Mouse (Mus musculus) cerebellum, postnatal 4 days (tissue): ENCODE measurements around the gene Mamstr.
"Not testable (repeated sequence)": the region's sequence is repeated elsewhere in the genome, so short reads cannot be mapped to it uniquely, and the experiment has no call there.

Experiments used
- DNase-seq, 2 experiments: peaks; one replicate each; pipeline ENCODE4 v3.0.0; 2022; ENCODE audit warnings: low spot score in 2 of 2, mixed read lengths in 1 of 2

The Mamstr gene

GRCm38 (mm10) chr7:45649351-45649750 lies 9.6 kb downstream of the Mamstr start:
- no peak for DNase-seq

- not testable (repeated sequence) for DNase-seq
Measured at GRCm38 (mm10) chr7:45650484-45650883, 10.7 kb downstream of the Mamstr start.

- DNase-seq, result no peak
Measured at GRCm38 (mm10) chr7:45654424-45655047, 14.8 kb downstream of the Mamstr start.

- no peak for DNase-seq
Measured at GRCm38 (mm10) chr7:45660746-45661478, 21.1 kb downstream of the Mamstr start.

DNA sequence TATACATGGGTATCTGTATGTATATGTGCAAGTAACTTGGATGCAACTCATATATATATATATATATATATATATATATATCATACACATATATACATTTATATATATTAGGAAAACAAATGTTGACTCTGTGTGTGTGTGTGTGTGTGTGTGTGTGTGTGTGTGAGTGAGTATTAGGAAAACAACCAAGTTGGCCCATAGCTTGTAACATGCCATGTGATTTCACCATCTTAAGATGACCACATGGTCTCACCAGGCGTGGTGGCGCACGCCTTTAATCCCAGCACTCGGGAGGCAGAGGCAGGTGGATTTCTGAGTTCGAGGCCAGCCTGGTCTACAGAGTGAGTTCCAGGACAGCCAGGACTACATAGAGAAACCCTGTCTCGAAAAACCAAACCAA lies 21.9 kb downstream of the Mamstr start:
- DNase-seq, result not testable (repeated sequence)

- no peak for DNase-seq
Measured at GRCm38 (mm10) chr7:45665303-45666138, 25.7 kb downstream of the Mamstr start.

- DNase-seq, result no peak
Measured at GRCm38 (mm10) chr7:45666161-45666560, 26.4 kb downstream of the Mamstr start, which contains the start of gene Fut2. Gene Fut2 (minus strand): TSS chr7:45666394.

GRCm38 (mm10) chr7:45667761-45668160 lies 28.0 kb downstream of the Mamstr start:
- no peak for DNase-seq

DNA sequence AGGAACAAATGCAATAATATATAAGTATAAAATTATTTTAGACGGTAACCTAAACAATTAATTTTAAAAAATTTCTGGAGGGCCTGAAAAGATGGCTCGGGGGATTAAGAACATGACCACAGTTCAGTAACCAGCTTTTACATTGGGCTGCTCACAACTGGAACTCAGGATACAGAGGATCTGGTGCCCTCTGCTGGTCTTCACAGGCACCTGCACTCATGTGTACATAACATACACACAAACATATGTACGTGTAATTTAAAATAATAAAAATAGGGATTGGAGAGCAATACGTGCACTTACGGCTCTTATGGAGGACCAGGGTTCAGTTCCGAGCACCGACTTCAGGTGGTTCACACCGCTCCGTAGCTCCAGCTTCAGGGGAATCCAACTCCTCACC lies 29.1 kb downstream of the Mamstr start:
- DNase-seq, result no peak

DNA sequence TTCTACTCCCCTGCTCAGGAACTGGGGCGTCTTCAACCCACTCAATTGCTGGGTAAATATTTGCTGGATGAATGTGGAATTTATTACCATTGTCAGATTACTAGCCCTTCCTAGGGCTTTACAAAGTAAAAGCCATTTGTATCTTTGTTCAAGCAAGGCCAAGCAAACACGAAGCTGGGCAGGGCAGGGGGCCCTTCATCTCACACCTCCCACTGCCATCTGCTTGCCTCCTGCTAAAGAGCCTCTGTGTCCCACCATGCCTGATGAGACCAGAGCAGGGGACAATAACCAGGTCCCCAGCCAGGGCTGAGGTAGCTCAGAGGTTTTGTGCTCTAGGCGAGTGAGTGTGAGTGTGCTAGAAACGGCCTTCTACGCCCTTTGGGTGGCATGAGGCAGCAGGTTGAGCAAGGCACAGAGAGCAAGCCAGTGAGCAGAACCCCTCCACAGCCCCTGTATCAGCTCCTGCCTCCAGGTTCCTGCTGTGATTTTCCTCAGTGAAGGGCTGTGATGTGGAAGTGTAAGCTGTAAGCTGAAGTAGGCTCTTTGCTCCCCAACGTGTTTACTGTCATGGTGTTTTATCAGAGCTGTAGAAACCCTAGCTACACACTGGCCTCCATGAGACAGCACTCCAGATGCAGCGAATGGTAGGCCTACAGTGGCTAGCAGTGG lies 38.0 kb downstream of the Mamstr start:
- no peak for DNase-seq

- DNase-seq, result no peak
Measured at GRCm38 (mm10) chr7:45678513-45678912, 38.7 kb downstream of the Mamstr start.

DNA sequence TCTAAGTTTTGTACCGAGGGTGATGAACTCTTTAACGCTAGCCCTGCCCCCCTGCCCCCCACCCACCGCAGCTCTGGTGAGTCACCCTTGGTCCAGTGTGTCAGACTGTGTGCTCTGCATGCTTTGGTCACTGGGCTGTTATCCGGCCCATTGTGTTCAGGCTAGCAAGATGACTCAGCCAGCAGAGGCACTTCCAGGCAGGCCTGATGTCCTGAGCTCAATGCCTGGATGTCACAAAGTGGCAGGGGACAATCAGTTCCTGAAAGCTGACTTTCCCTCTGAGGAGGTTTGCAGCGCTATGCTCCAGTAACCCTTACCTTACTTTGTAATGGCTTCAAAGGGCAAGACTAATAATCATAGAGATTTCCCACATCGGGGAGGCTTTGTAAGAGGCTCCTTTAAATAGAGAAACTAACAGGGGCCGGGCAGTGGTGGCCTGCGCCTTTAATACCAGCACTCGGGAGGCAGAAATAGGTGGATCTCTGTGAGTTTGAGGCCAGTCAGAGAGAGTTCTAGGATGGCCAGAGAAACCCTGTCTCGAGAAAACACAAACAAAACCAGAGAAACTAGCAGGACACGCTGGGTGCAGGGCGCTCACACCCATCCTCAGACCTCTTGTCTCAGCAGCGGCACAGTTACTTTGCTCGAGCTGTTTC lies 40.3 kb downstream of the Mamstr start:
- no peak for DNase-seq

GRCm38 (mm10) chr7:45681046-45681736 lies 41.4 kb downstream of the Mamstr start:
- no peak for DNase-seq

DNA sequence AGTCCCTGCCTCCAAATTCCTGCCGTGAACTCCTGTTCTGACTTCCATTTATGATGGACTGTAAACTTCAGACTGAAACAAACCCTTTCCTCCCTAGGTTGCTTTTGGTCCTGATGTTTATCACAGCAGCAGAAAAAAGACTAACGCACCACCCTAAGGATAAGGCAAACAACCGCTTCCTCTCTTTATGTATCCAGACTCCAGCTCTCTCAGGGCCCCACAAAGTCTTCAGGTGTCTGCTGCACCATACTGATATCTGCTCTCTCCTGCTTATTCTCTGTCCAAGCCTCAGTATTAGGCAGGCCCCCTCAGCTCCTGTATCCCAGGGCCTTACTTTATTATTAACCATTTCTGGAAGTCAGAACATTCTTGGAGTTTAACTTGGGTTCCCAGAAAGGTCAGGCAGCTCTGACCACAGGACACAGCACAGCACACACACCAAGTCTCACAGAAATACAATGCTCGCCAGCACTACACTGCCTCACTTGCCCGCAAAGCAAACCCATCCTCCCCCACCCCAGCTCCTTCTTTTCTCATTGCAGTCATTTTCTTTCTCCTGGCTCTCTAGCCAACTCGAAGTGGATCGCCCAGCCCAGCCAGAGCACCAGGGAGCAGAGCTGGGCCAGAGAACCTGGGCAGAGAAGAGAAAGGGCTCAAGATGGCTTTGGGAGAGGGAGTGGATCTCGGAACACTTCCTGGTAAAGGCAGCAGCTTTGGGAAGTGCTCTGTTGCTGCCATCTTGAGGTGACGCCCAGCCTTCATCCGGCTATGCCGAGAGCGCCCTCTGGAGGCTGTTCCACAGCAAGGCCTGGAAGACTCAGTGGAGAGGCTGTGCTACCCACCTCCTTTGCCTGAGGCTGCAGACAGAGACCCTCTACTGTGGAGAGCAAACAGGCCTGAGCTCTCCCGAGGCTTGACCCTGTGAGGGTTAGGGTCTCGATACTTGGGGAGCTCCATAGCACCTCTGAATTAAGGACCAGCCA lies 42.7 kb downstream of the Mamstr start:
- peak; percentile 86 to 94 for DNase-seq

DNA sequence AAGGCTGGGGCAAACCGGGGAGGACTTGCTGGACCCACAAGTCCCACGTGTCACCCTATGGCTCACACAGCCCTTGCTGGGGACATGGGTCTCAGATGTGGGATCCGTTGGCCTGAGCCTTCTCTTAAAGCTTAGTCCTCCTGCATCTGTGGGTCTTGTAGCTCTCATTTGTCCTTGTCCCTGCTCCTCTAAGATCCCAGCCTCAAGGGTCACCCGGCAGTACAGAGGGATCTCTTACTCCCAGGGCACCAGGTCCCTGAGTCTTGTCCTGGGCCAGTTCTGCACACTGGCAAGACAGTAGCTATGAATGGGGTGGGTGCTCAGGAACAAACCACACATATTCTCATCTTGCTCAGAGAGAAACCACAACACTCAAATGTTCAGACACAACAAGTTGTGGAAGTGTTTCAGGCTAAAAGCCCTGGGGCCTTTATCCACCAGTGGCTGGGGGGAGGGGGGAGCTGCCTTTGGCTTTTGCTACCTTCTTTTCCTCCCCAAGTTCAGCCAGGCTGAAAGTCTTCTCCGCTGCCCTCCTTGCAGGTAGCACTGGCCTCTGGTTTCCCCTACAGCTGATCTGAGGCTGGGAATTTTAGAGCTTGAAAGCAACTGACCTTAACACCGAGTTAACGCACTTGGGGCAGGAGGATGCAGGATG lies 43.7 kb downstream of the Mamstr start, which contains the start of gene Ntn5:
Gene Ntn5, plus strand, starts transcription at position 627 of the 655 bp plus-strand sequence.
- no peak for DNase-seq

- DNase-seq, result no peak
Measured at GRCm38 (mm10) chr7:45685811-45686210, 46.0 kb downstream of the Mamstr start.

DNA sequence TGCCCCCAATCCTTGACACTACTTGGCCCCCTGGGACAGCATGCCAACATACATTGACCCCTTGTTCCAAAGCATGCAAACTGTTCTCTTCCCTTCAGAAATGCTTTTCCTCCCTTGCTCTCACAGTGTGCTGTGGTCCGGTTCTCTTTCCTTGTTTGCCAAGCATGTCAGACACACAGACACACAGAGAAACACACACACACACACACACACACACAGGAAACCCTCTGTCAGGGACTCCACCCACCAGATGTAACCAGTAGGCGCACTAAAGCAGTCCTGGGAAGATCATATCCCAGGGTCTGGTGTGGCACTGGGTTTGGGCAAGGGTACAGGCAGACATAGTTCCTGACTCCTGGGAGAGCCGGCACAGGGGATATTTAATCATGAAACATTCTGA lies 47.1 kb downstream of the Mamstr start:
- no peak for DNase-seq

GRCm38 (mm10) chr7:45689099-45689498 lies 49.3 kb downstream of the Mamstr start:
- DNase-seq, result no peak

DNA sequence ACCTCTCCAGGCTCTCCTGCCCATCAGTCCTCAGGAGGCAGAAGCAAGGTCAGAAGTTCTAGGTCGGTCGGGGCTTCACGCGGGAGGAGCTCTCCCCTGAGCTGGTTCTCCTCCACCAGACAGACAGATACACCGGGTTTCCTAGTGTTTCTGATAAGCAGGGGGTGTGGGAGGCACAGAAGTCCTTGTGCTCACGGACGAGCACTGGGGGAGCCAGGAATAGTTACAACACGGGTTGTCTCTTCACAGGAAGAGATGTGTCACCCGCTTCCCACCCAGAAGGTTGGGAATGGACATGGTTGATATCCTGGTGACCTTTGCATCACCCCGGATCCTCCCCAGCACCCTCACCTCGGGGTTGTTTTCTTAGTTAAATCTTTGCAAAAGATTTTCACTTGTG lies 50.0 kb downstream of the Mamstr start:
- DNase-seq, result no peak
